Mouse (Mus musculus): ENCODE data around the gene Olfr285. TPM values are rescaled to one million over a fixed set of nuclear protein-coding genes. Genes with fewer than 3 reads are reported as not detected.

Gene Olfr285
- polyA plus RNA-seq, 1 experiment from 2014 or later, result not detected

DNA sequence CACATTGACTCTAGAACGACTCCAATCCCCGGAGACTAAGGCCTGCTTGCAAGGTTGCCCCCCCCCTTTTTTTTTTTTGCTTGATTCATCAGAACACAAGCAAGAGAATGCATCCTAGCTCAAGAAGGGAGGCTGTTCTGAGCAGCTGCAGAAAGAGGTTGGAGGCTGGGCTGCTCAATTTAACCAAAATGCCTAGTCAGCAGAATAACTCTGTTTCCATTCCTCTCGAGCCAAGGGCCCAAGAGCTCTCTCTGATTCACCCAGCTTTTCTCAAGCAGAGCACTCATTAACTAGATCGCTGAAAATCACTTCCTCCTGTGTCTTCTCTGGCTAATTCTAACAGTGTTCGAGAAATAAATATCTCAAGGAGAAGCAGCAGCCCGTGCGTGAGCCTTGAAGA lies 30.7 kb downstream of the Olfr285 start:
- H3K27me3 ChIP-seq (ENCODE audit: insufficient read depth, low read length), result no peaks in the 10 kb centered on the region
- WGBS, result 53% methylated on average over 7 of the region's 7 CpGs
- no peaks in the 10 kb centered on the region; the same call in 1 of the 2 replicates for H3K4me1 ChIP-seq (replicated peaks; ENCODE audit: insufficient read depth, low read length)
- no peaks in the 10 kb centered on the region for H3K36me3 ChIP-seq (ENCODE audit: insufficient read depth, low read length)
- DNase-seq (ENCODE audit: low spot score) (peak; percentile 27), ATAC-seq (replicated peaks; ENCODE audit: low FRiP score, low read depth) (no peak)
- no peaks in the 10 kb centered on the region for H3K9me3 ChIP-seq (replicated peaks; ENCODE audit: low read length)
- H3K9ac ChIP-seq (ENCODE audit: low read depth, low read length), result no peak overlapping the region
- H3K4me3 ChIP-seq (replicated peaks; ENCODE audit: low read depth, low read length), result no peak overlapping the region
- no peak overlapping the region for H3K4me2 ChIP-seq (ENCODE audit: low read length)
- no peak overlapping the region; the same call in 1 of the 2 replicates for H3K27ac ChIP-seq
- no peak for TF ChIP-seq CTCF (IDR thresholded peaks at IDR 0.05; ENCODE audit: low read depth)

Other genes with a start within 250 kb of the Olfr285 start
- gene Pfkm, start 224.8 kb downstream of the Olfr285 start, polyA plus RNA-seq (2015; fragmentation: Nextera tagmentation; extraction: Ambion mirVana), result 34.2 and 35.3 TPM in 2 replicates
- gene Senp1, start 223.6 kb downstream of the Olfr285 start, polyA plus RNA-seq (2015; fragmentation: Nextera tagmentation; extraction: Ambion mirVana), result 17.1 and 17.9 TPM in 2 replicates
- gene Asb8, start 151.7 kb downstream of the Olfr285 start, polyA plus RNA-seq (2015; fragmentation: Nextera tagmentation; extraction: Ambion mirVana), result 49.5 and 52.5 TPM in 2 replicates
- 1.3 and 1.7 TPM in 2 replicates for gene Ccdc184, start 150.2 kb downstream of the Olfr285 start, polyA plus RNA-seq (2015; fragmentation: Nextera tagmentation; extraction: Ambion mirVana)
- gene Olfr288, start 121.8 kb downstream of the Olfr285 start, polyA plus RNA-seq (2015; fragmentation: Nextera tagmentation; extraction: Ambion mirVana), result not detected in 2 replicates
- not detected in 2 replicates for gene Gm44579, start 96.4 kb downstream of the Olfr285 start, polyA plus RNA-seq (2015; fragmentation: Nextera tagmentation; extraction: Ambion mirVana)
- not detected in 2 replicates for gene Olfr287, start 96.3 kb downstream of the Olfr285 start, polyA plus RNA-seq (2015; fragmentation: Nextera tagmentation; extraction: Ambion mirVana)
- not detected in 2 replicates for gene Olfr286, start 82.9 kb downstream of the Olfr285 start, polyA plus RNA-seq (2015; fragmentation: Nextera tagmentation; extraction: Ambion mirVana)
- not detected in 2 replicates for gene H1fnt, start 60.1 kb downstream of the Olfr285 start, polyA plus RNA-seq (2015; fragmentation: Nextera tagmentation; extraction: Ambion mirVana)
- gene Zfp641, start 21.2 kb downstream of the Olfr285 start, polyA plus RNA-seq (2015; fragmentation: Nextera tagmentation; extraction: Ambion mirVana), result 1.6 and 1.9 TPM in 2 replicates
- gene Olfr284, start 23.6 kb upstream of the Olfr285 start, polyA plus RNA-seq (2015; fragmentation: Nextera tagmentation; extraction: Ambion mirVana), result not detected in 2 replicates
- gene Olfr283, start 63.6 kb upstream of the Olfr285 start, polyA plus RNA-seq (2015; fragmentation: Nextera tagmentation; extraction: Ambion mirVana), result not detected in 2 replicates
- gene Olfr282, start 113.9 kb upstream of the Olfr285 start, polyA plus RNA-seq (2015; fragmentation: Nextera tagmentation; extraction: Ambion mirVana), result not detected in 2 replicates
- gene Olfr281, start 135.2 kb upstream of the Olfr285 start, polyA plus RNA-seq (2015; fragmentation: Nextera tagmentation; extraction: Ambion mirVana), result not detected in 2 replicates
- gene OR5BS1P, start 152.5 kb upstream of the Olfr285 start, polyA plus RNA-seq (2015; fragmentation: Nextera tagmentation; extraction: Ambion mirVana), result not detected in 2 replicates
- 0.24 and 0.30 TPM in 2 replicates for gene Lalba, start 165.4 kb upstream of the Olfr285 start, polyA plus RNA-seq (2015; fragmentation: Nextera tagmentation; extraction: Ambion mirVana)
- gene Olfr279, start 175.0 kb upstream of the Olfr285 start, polyA plus RNA-seq (2015; fragmentation: Nextera tagmentation; extraction: Ambion mirVana), result not detected in 2 replicates
- 87.1 and 96.3 TPM in 2 replicates for gene Kansl2, start 216.9 kb upstream of the Olfr285 start, polyA plus RNA-seq (2015; fragmentation: Nextera tagmentation; extraction: Ambion mirVana)